8 mouse cellular contexts compared by ENCODE assay signal in the genomic region with DNA sequence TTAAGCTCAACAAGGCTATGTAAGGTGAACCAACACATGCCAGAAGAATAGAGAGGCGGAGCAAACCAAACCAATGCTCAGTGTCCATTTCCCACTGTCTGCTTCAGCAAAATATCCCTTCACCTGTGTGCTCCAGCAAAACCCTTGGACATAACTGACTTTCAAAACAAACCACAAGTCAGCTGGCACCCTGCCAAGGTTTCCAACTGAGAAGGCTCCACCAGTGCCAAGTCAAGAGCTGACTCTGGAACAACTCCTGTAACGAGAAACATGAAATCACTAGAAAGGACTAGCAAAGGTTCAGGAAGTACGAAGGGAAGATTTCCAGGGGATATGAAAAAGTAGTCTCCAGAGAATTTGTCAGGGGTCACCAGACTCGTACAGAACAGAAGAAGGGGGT. TPM values are rescaled to one million over a fixed set of nuclear protein-coding genes. Genes with fewer than 3 reads are reported as not detected.
DNase-seq lines count a peak whose midpoint lies in the region; ATAC-seq lines count a peak whose summit lies in the region.

No protein-coding gene starts in this region.

- WGBS in heart, embryonic 15.5 days: 31% methylated on average over 4 of the region's 4 CpGs
- 31% methylated on average over 4 of the region's 4 CpGs for WGBS in lung, embryonic 16.5 days

- H3K9ac ChIP-seq in heart, embryonic 15.5 days: no peak overlapping the region
- H3K9ac ChIP-seq in lung, embryonic 16.5 days (ENCODE audit: low read length): no peak overlapping the region

- H3K4me1 ChIP-seq in heart, embryonic 15.5 days (replicated peaks): peaks cover 25% of the 10 kb centered on the region
- H3K4me1 ChIP-seq in lung, embryonic 16.5 days (replicated peaks; ENCODE audit: control insufficient read depth, insufficient read depth, low read length): peaks cover 17% of the 10 kb centered on the region

- H3K9me3 ChIP-seq in heart, embryonic 15.5 days (replicated peaks): no peaks in the 10 kb centered on the region
- no peaks in the 10 kb centered on the region for H3K9me3 ChIP-seq in lung, embryonic 16.5 days (ENCODE audit: control insufficient read depth, low read length)

- no peaks in the 10 kb centered on the region for H3K27me3 ChIP-seq in heart, embryonic 15.5 days
- H3K27me3 ChIP-seq in lung, embryonic 16.5 days (ENCODE audit: control insufficient read depth, insufficient read depth, low read depth, low read length): no peaks in the 10 kb centered on the region

- peaks cover 35% of the 10 kb centered on the region for H3K36me3 ChIP-seq in heart, embryonic 15.5 days
- H3K36me3 ChIP-seq in lung, embryonic 16.5 days (ENCODE audit: control insufficient read depth, insufficient read depth, low read length): peaks cover 19% of the 10 kb centered on the region

- H3K27ac ChIP-seq in heart, embryonic 15.5 days: peak overlapping the region; percentile 47
- no peak overlapping the region for H3K27ac ChIP-seq in lung, embryonic 16.5 days (ENCODE audit: low read length)

- DNase-seq in cerebellum, adult 11 months: peak; percentile 18
- DNase-seq in 416B (ENCODE audit: low read depth): peak; percentile 72
- DNase-seq in cerebellum, adult 8-10 months: peak; percentile 27
- no peak for DNase-seq in spleen, adult 12 weeks (ENCODE audit: low spot score)
- no peak for DNase-seq in thymus, postnatal 0 days (ENCODE audit: low spot score)

- no peak for ATAC-seq in cerebellum, adult (ENCODE audit: insufficient number of reproducible peaks, low FRiP score, low TSS enrichment)
- ATAC-seq in heart, embryonic 15.5 days (replicated peaks; ENCODE audit: insufficient number of reproducible peaks, insufficient read depth, low FRiP score, low read depth): no peak
- ATAC-seq in lung, embryonic 16.5 days (ENCODE audit: low read depth): 0 out of 2 replicates have a peak, but pooled peaks have one; percentile 15

- no peak overlapping the region for H3K4me2 ChIP-seq in heart, embryonic 15.5 days
- no peak overlapping the region for H3K4me2 ChIP-seq in lung, embryonic 16.5 days (ENCODE audit: low read depth, low read length)

- H3K4me3 ChIP-seq in heart, embryonic 15.5 days: no peak overlapping the region
- no peak overlapping the region for H3K4me3 ChIP-seq in lung, embryonic 16.5 days (ENCODE audit: low read length)

RNA-seq across cellular contexts. Expression of a gene that starts 4.5 kb away (rescaled TPM):
- polyA plus RNA-seq in heart, embryonic 15.5 days (2015; fragmentation: Nextera tagmentation; extraction: Ambion mirVana): 8.5 and 11.5 TPM in 2 replicates
- polyA plus RNA-seq in lung, embryonic 16.5 days (2015; fragmentation: Nextera tagmentation; extraction: Ambion mirVana): 2.9 and 3.0 TPM in 2 replicates
- 4.4 and 5.3 TPM in 2 replicates for polyA plus RNA-seq in thymus, postnatal 0 days (2015; fragmentation: Nextera tagmentation; extraction: Ambion mirVana)

RNA-seq across cellular contexts. Expression of a gene that starts 21.4 kb away (rescaled TPM):
- 25.0 and 25.2 TPM in 2 replicates for polyA plus RNA-seq in heart, embryonic 15.5 days (2015; fragmentation: Nextera tagmentation; extraction: Ambion mirVana)
- polyA plus RNA-seq in lung, embryonic 16.5 days (2015; fragmentation: Nextera tagmentation; extraction: Ambion mirVana): 36.5 and 39.1 TPM in 2 replicates
- polyA plus RNA-seq in thymus, postnatal 0 days (2015; fragmentation: Nextera tagmentation; extraction: Ambion mirVana): 22.3 and 23.3 TPM in 2 replicates

RNA-seq across cellular contexts. Expression of a gene that starts 38.2 kb away (rescaled TPM):
- not detected in 2 replicates for polyA plus RNA-seq in heart, embryonic 15.5 days (2015; fragmentation: Nextera tagmentation; extraction: Ambion mirVana)
- not detected in 2 replicates for polyA plus RNA-seq in lung, embryonic 16.5 days (2015; fragmentation: Nextera tagmentation; extraction: Ambion mirVana)
- not detected in 2 replicates for polyA plus RNA-seq in thymus, postnatal 0 days (2015; fragmentation: Nextera tagmentation; extraction: Ambion mirVana)

Comparison
In these comparisons a context has a peak if more than half of its experiments do, and no peak if none do; other contexts are left out.
1. DNase-seq: peak in cerebellum, adult 11 months (single experiment), 416B (single experiment) and cerebellum, adult 8-10 months (single experiment); none in spleen, adult 12 weeks (single experiment) and thymus, postnatal 0 days (single experiment).